Mouse (Mus musculus): Measurements from ENCODE around the gene Tomm70a.

- no peak for TF ChIP-seq CTCF (IDR thresholded peaks at IDR 0.05; ENCODE audit: borderline replicate concordance, insufficient read depth, low read depth, low read length)
- no peak for TF ChIP-seq POLR2A (IDR thresholded peaks at IDR 0.05; ENCODE audit: borderline replicate concordance, insufficient read depth, low read length)
Observed at GRCm38 (mm10) chr16:57133611-57134010, 12.1 kb downstream of the Tomm70a start.
